Mouse (Mus musculus): Measurements from ENCODE around the gene Gltpd2.

DNA sequence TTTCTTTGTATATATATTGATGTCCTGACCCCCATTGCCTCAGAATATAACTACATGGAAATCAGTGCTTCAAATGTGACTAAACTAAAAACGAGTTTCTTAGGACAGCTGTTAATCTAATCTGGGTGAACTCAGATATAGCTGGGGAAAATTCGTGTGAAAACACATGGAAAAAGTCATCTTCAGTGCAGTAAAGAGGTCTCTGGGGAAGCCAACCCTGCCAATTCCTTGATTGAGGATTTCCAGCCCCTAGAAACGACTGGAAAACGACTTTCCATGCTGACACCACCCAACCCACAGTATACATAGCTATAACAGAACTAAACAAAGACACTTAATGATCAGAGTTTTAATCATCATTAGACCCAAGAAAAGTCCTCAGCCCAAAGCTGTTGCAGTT, 31.2 kb upstream of the Gltpd2 start:
- TF ChIP-seq CTCF (IDR thresholded peaks at IDR 0.05), result no peak
- no peak for TF ChIP-seq EP300 (IDR thresholded peaks at IDR 0.05; ENCODE audit: insufficient read depth, low read depth, low read length)
- no peak for TF ChIP-seq POLR2A (IDR thresholded peaks at IDR 0.05; ENCODE audit: insufficient read depth, low read depth, low read length)

Measured in heart, adult 2 months (tissue).